Mouse (Mus musculus) right cerebral cortex, adult 2 months (tissue): ENCODE measurements at regions not wholly inside any gene's neighbourhood (a gene's known extent, or its start where the extent isn't known, plus 50 kb on each side); places are given as distances from the start of the nearest gene placed in this dataset.

Experiments
- DNase-seq, 2 experiments: peaks; one replicate each; pipeline ENCODE4 v3.0.0; 2021 to 2022; ENCODE audit warnings: low spot score in 2 of 2

GRCm38 (mm10) chr12:91986448-91986847 is 137.5 kb upstream of the Sel1l start:
- no peak for DNase-seq

GRCm38 (mm10) chr12:91980321-91980720 is 131.4 kb upstream of the Sel1l start:
- no peak for DNase-seq

GRCm38 (mm10) chr12:91971045-91971444 is 122.1 kb upstream of the Sel1l start:
- DNase-seq = no peak

- DNase-seq = no peak
Measured at GRCm38 (mm10) chr12:91965937-91966336, 117.0 kb upstream of the Sel1l start.

GRCm38 (mm10) chr12:91963239-91963638 is 114.3 kb upstream of the Sel1l start:
- DNase-seq = no peak

GRCm38 (mm10) chr12:91958086-91958485 is 109.1 kb upstream of the Sel1l start:
- no peak for DNase-seq

GRCm38 (mm10) chr12:91956411-91956810 is 107.5 kb upstream of the Sel1l start:
- DNase-seq = no peak

- DNase-seq = no peak
Measured at GRCm38 (mm10) chr12:91948602-91949167, 99.7 kb upstream of the Sel1l start.

GRCm38 (mm10) chr12:91947998-91948397 is 99.0 kb upstream of the Sel1l start:
- DNase-seq = no peak

- no peak for DNase-seq
Measured at GRCm38 (mm10) chr12:91946541-91946940, 97.6 kb upstream of the Sel1l start.

GRCm38 (mm10) chr12:91932490-91933361 is 83.8 kb upstream of the Sel1l start:
- no peak for DNase-seq

- no peak for DNase-seq
Measured at GRCm38 (mm10) chr12:91931586-91931985, 82.6 kb upstream of the Sel1l start.

GRCm38 (mm10) chr12:91929386-91930054 is 80.6 kb upstream of the Sel1l start:
- no peak for DNase-seq

GRCm38 (mm10) chr12:91927576-91927975 is 78.6 kb upstream of the Sel1l start:
- no peak for DNase-seq

- no peak for DNase-seq
Measured at GRCm38 (mm10) chr12:91915486-91915885, 66.5 kb upstream of the Sel1l start.

- DNase-seq = no peak
Measured at GRCm38 (mm10) chr12:91910529-91910928, 61.6 kb upstream of the Sel1l start.
